Mouse (Mus musculus): ENCODE results near the gene Obp2a. TPM values are rescaled to one million over a fixed set of nuclear protein-coding genes. Genes with fewer than 3 reads are reported as not detected.

Obp2a gene
- total RNA-seq, 1 experiment, result not detected

GRCm38 (mm10) chr2:25664125-25664524, 35.7 kb upstream of the Obp2a start:
- Histone ChIP-seq H3K27ac (ENCODE audit: insufficient read depth, low read depth, low read length, poor library complexity, severe bottlenecking) (no peak overlapping the region), H3K9me3 (ENCODE audit: control insufficient read depth, insufficient read depth, low read depth, low read length) (no peaks in the 10 kb centered on the region), H3K4me3 (ENCODE audit: insufficient read depth in 1 of 2, low read depth in 1 of 2, low read length in 2 of 2, poor library complexity in 1 of 2, severe bottlenecking in 1 of 2) (no peak overlapping the region), H3K9ac (ENCODE audit: insufficient read depth, low read depth, low read length, poor library complexity, severe bottlenecking) (no peak overlapping the region), H3K36me3 (ENCODE audit: control insufficient read depth, insufficient read depth, low read length, poor library complexity, severe bottlenecking) (no peaks in the 10 kb centered on the region), H3K4me1 (ENCODE audit: control insufficient read depth in 2 of 2, insufficient read depth in 2 of 2, low read length in 2 of 2, poor library complexity in 1 of 2) (no peaks in the 10 kb centered on the region)
- TF ChIP-seq CHD2 (IDR thresholded peaks at IDR 0.05; ENCODE audit: low read depth, low read length) (no peak), MAFK (IDR thresholded peaks at IDR 0.05; ENCODE audit: insufficient read depth, low read depth, low read length) (no peak), HCFC1 (IDR thresholded peaks at IDR 0.05; ENCODE audit: borderline replicate concordance, insufficient read depth, low read length) (no peak), ZNF384 (IDR thresholded peaks at IDR 0.05; ENCODE audit: low read depth, low read length) (no peak), ZC3H11A (IDR thresholded peaks at IDR 0.05; ENCODE audit: borderline replicate concordance, low read depth, low read length) (no peak)
- no peak for DNase-seq (ENCODE audit: low read depth, low spot score)
- in situ Hi-C loops (cut with MboI; ENCODE audit: low sequenced_read_pairs in 2 of 2, unreplicated experiment in 2 of 2), result no loop called here

GRCm38 (mm10) chr2:25666516-25666915, 33.3 kb upstream of the Obp2a start:
- no peaks in the 10 kb centered on the region for H3K9me3 ChIP-seq (ENCODE audit: control insufficient read depth, insufficient read depth, low read depth, low read length)
- TF ChIP-seq ZNF384 (IDR thresholded peaks at IDR 0.05; ENCODE audit: low read depth, low read length), result no peak
- no peak for TF ChIP-seq ZC3H11A (IDR thresholded peaks at IDR 0.05; ENCODE audit: borderline replicate concordance, low read depth, low read length)
- DNase-seq (ENCODE audit: low read depth, low spot score), result no peak
- no peaks in the 10 kb centered on the region for H3K36me3 ChIP-seq (ENCODE audit: control insufficient read depth, insufficient read depth, low read length, poor library complexity, severe bottlenecking)
- no peak overlapping the region for H3K4me3 ChIP-seq (ENCODE audit: insufficient read depth in 1 of 2, low read depth in 1 of 2, low read length in 2 of 2, poor library complexity in 1 of 2, severe bottlenecking in 1 of 2)
- H3K9ac ChIP-seq (ENCODE audit: insufficient read depth, low read depth, low read length, poor library complexity, severe bottlenecking), result no peak overlapping the region
- H3K27ac ChIP-seq (ENCODE audit: insufficient read depth, low read depth, low read length, poor library complexity, severe bottlenecking), result no peak overlapping the region
- no peaks in the 10 kb centered on the region for H3K4me1 ChIP-seq (ENCODE audit: control insufficient read depth in 2 of 2, insufficient read depth in 2 of 2, low read length in 2 of 2, poor library complexity in 1 of 2)
- in situ Hi-C loops (cut with MboI; ENCODE audit: low sequenced_read_pairs in 2 of 2, unreplicated experiment in 2 of 2), result no loop called here

GRCm38 (mm10) chr2:25676486-25676885, 23.4 kb upstream of the Obp2a start, which contains the start of gene Lcn6:
Lcn6 (plus strand) TSS chr2:25676786.
- Histone ChIP-seq H3K36me3 (ENCODE audit: control insufficient read depth, insufficient read depth, low read length, poor library complexity, severe bottlenecking) (no peaks in the 10 kb centered on the region), H3K4me3 (ENCODE audit: insufficient read depth in 1 of 2, low read depth in 1 of 2, low read length in 2 of 2, poor library complexity in 1 of 2, severe bottlenecking in 1 of 2) (no peak within 1 kb of the TSS), H3K27ac (ENCODE audit: insufficient read depth, low read depth, low read length, poor library complexity, severe bottlenecking) (no peak within 1 kb of the TSS), H3K9ac (ENCODE audit: insufficient read depth, low read depth, low read length, poor library complexity, severe bottlenecking) (no peak within 1 kb of the TSS), H3K9me3 (ENCODE audit: control insufficient read depth, insufficient read depth, low read depth, low read length) (no peaks in the 10 kb centered on the region), H3K4me1 (ENCODE audit: control insufficient read depth in 2 of 2, insufficient read depth in 2 of 2, low read length in 2 of 2, poor library complexity in 1 of 2) (no peaks in the 10 kb centered on the region)
- no peak for DNase-seq (ENCODE audit: low read depth, low spot score)
- TF ChIP-seq MAFK (IDR thresholded peaks at IDR 0.05; ENCODE audit: insufficient read depth, low read depth, low read length) (no peak), ZNF384 (IDR thresholded peaks at IDR 0.05; ENCODE audit: low read depth, low read length) (no peak), ZC3H11A (IDR thresholded peaks at IDR 0.05; ENCODE audit: borderline replicate concordance, low read depth, low read length) (no peak), HCFC1 (IDR thresholded peaks at IDR 0.05; ENCODE audit: borderline replicate concordance, insufficient read depth, low read length) (no peak), CHD2 (IDR thresholded peaks at IDR 0.05; ENCODE audit: low read depth, low read length) (no peak)
- in situ Hi-C loops (cut with MboI; ENCODE audit: low sequenced_read_pairs in 2 of 2, unreplicated experiment in 2 of 2), result no loop called here

GRCm38 (mm10) chr2:25679559-25679958, 20.3 kb upstream of the Obp2a start:
- no peaks in the 10 kb centered on the region for H3K4me1 ChIP-seq (ENCODE audit: control insufficient read depth in 2 of 2, insufficient read depth in 2 of 2, low read length in 2 of 2, poor library complexity in 1 of 2)
- no peaks in the 10 kb centered on the region for H3K9me3 ChIP-seq (ENCODE audit: control insufficient read depth, insufficient read depth, low read depth, low read length)
- no peak overlapping the region for H3K4me3 ChIP-seq (ENCODE audit: insufficient read depth in 1 of 2, low read depth in 1 of 2, low read length in 2 of 2, poor library complexity in 1 of 2, severe bottlenecking in 1 of 2)
- no peak for TF ChIP-seq MAFK (IDR thresholded peaks at IDR 0.05; ENCODE audit: insufficient read depth, low read depth, low read length)
- TF ChIP-seq ZNF384 (IDR thresholded peaks at IDR 0.05; ENCODE audit: low read depth, low read length), result no peak
- in situ Hi-C loops (cut with MboI; ENCODE audit: low sequenced_read_pairs in 2 of 2, unreplicated experiment in 2 of 2), result no loop called here
- no peak overlapping the region for H3K9ac ChIP-seq (ENCODE audit: insufficient read depth, low read depth, low read length, poor library complexity, severe bottlenecking)
- no peak for DNase-seq (ENCODE audit: low read depth, low spot score)
- no peak overlapping the region for H3K27ac ChIP-seq (ENCODE audit: insufficient read depth, low read depth, low read length, poor library complexity, severe bottlenecking)
- H3K36me3 ChIP-seq (ENCODE audit: control insufficient read depth, insufficient read depth, low read length, poor library complexity, severe bottlenecking), result no peaks in the 10 kb centered on the region

GRCm38 (mm10) chr2:25682426-25682825, 17.4 kb upstream of the Obp2a start, which contains the start of gene Lcn10:
Lcn10 (plus strand) TSS chr2:25682726.
- no peaks in the 10 kb centered on the region for H3K9me3 ChIP-seq (ENCODE audit: control insufficient read depth, insufficient read depth, low read depth, low read length)
- H3K9ac ChIP-seq (ENCODE audit: insufficient read depth, low read depth, low read length, poor library complexity, severe bottlenecking), result no peak within 1 kb of the TSS
- TF ChIP-seq MAFK (IDR thresholded peaks at IDR 0.05; ENCODE audit: insufficient read depth, low read depth, low read length) (no peak), ZNF384 (IDR thresholded peaks at IDR 0.05; ENCODE audit: low read depth, low read length) (no peak), CHD2 (IDR thresholded peaks at IDR 0.05; ENCODE audit: low read depth, low read length) (no peak), HCFC1 (IDR thresholded peaks at IDR 0.05; ENCODE audit: borderline replicate concordance, insufficient read depth, low read length) (no peak), ZC3H11A (IDR thresholded peaks at IDR 0.05; ENCODE audit: borderline replicate concordance, low read depth, low read length) (no peak)
- no peak within 1 kb of the TSS for H3K27ac ChIP-seq (ENCODE audit: insufficient read depth, low read depth, low read length, poor library complexity, severe bottlenecking)
- no peak within 1 kb of the TSS for H3K4me3 ChIP-seq (ENCODE audit: insufficient read depth in 1 of 2, low read depth in 1 of 2, low read length in 2 of 2, poor library complexity in 1 of 2, severe bottlenecking in 1 of 2)
- in situ Hi-C loops (cut with MboI; ENCODE audit: low sequenced_read_pairs in 2 of 2, unreplicated experiment in 2 of 2), result no loop called here
- DNase-seq (ENCODE audit: low read depth, low spot score), result no peak
- H3K4me1 ChIP-seq (ENCODE audit: control insufficient read depth in 2 of 2, insufficient read depth in 2 of 2, low read length in 2 of 2, poor library complexity in 1 of 2), result no peaks in the 10 kb centered on the region
- H3K36me3 ChIP-seq (ENCODE audit: control insufficient read depth, insufficient read depth, low read length, poor library complexity, severe bottlenecking), result no peaks in the 10 kb centered on the region

All from ES-E14 (cell line).